Mouse (Mus musculus): ENCODE measurements at regions not wholly inside any gene's neighbourhood (a gene's known extent, or its start where the extent isn't known, plus 50 kb on each side); places are given as distances from the start of the nearest gene placed in this dataset.

DNA sequence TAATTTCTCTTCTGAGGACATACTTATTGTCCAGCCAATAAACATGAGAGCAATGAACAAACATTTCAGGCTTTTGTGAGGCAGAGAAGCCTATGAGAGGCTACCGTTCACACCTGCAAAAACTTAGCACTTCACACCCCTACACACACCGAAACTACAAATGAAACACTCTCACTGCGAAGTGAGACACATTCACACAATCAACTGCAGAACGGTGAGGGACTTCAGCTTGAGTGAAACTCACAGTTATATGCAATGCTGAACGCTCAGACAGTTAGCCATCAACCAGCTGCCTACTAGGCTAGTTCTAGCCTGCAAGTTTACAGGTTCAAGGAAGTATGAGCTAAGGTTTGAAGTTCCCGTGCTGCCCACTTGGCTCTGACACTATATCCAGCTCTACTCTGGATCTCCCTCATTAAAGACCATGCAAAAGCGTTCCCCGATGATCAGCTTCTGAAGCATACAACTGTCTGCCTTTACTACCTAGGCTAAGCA lies 75.4 kb upstream of the Rasgrp1 start:
- Histone ChIP-seq H3K9me3 (replicated peaks; ENCODE audit: low read length) (no peaks in the 10 kb centered on the region), H3K27me3 (ENCODE audit: insufficient read depth, low read length) (no peaks in the 10 kb centered on the region), H3K4me3 (replicated peaks; ENCODE audit: low read depth, low read length) (no peak overlapping the region), H3K36me3 (ENCODE audit: insufficient read depth, low read length) (no peaks in the 10 kb centered on the region), H3K4me1 (replicated peaks; ENCODE audit: insufficient read depth, low read length) (no peaks in the 10 kb centered on the region), H3K27ac (no peak overlapping the region), H3K9ac (ENCODE audit: low read depth, low read length) (no peak overlapping the region), H3K4me2 (ENCODE audit: low read length) (no peak overlapping the region)
- no peak for ATAC-seq (replicated peaks; ENCODE audit: low FRiP score, low read depth)
- no peak for TF ChIP-seq CTCF (IDR thresholded peaks at IDR 0.05; ENCODE audit: low read depth)
- DNase-seq (ENCODE audit: low spot score), result no peak
- 75% methylated on average over 8 of the region's 8 CpGs for WGBS

DNA sequence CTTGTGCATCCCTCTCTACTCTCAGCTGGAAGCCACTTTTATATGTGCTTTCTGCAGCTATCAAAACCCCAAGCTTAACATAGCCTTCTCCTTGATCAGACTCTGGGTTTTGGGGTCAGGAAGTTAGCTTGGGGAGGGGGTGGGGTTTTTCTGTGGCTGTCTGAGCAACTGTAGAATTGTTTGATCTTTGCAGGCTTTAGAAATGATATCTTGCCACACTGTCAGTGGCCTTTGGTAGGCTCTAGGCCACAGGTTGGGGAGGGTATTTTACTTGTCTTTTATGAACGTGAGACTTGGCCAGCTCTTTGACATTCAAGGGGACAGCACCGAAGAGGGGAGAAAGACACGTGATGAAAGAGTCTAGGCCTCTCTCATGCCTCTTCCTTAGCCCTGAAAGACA lies 75.9 kb upstream of the Rasgrp1 start:
- no peak for TF ChIP-seq CTCF (IDR thresholded peaks at IDR 0.05; ENCODE audit: low read depth)
- H3K27ac ChIP-seq, result no peak overlapping the region
- no peak overlapping the region for H3K4me2 ChIP-seq (ENCODE audit: low read length)
- no peaks in the 10 kb centered on the region for H3K9me3 ChIP-seq (replicated peaks; ENCODE audit: low read length)
- H3K27me3 ChIP-seq (ENCODE audit: insufficient read depth, low read length), result no peaks in the 10 kb centered on the region
- DNase-seq (ENCODE audit: low spot score) (no peak), ATAC-seq (replicated peaks; ENCODE audit: low FRiP score, low read depth) (no peak)
- H3K4me1 ChIP-seq (replicated peaks; ENCODE audit: insufficient read depth, low read length), result no peaks in the 10 kb centered on the region
- no peak overlapping the region for H3K9ac ChIP-seq (ENCODE audit: low read depth, low read length)
- WGBS, result 70% methylated on average over 3 of the region's 3 CpGs
- H3K4me3 ChIP-seq (replicated peaks; ENCODE audit: low read depth, low read length), result no peak overlapping the region
- H3K36me3 ChIP-seq (ENCODE audit: insufficient read depth, low read length), result no peaks in the 10 kb centered on the region

DNA sequence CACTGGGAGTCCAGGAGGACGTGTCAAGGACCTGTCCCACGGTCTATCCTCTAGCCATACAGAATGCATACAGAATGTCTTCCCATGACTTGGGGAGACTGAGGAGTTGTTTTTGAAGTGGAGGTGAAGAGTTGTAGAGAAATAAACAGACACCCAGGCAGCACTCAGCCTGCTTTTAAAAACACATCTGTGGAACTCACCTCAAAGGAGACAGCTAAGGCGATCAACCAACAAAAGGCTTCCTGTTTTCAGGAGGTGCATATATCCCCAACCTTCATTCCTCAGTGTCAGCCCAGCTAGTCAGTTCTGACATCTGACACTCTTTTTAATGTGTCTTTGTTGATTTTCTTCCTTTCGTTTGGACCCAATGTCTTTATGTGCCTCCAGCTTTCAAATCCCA lies 78.6 kb upstream of the Rasgrp1 start:
- Histone ChIP-seq H3K9ac (ENCODE audit: low read depth, low read length) (no peak overlapping the region), H3K4me3 (replicated peaks; ENCODE audit: low read depth, low read length) (no peak overlapping the region), H3K27ac (no peak overlapping the region), H3K27me3 (ENCODE audit: insufficient read depth, low read length) (no peaks in the 10 kb centered on the region), H3K4me1 (replicated peaks; ENCODE audit: insufficient read depth, low read length) (no peaks in the 10 kb centered on the region), H3K4me2 (ENCODE audit: low read length) (no peak overlapping the region), H3K36me3 (ENCODE audit: insufficient read depth, low read length) (no peaks in the 10 kb centered on the region), H3K9me3 (replicated peaks; ENCODE audit: low read length) (no peaks in the 10 kb centered on the region)
- no peak for ATAC-seq (replicated peaks; ENCODE audit: low FRiP score, low read depth)
- no peak for TF ChIP-seq CTCF (IDR thresholded peaks at IDR 0.05; ENCODE audit: low read depth)
- no peak for DNase-seq (ENCODE audit: low spot score)
- 53% methylated on average over 4 of the region's 4 CpGs for WGBS

DNA sequence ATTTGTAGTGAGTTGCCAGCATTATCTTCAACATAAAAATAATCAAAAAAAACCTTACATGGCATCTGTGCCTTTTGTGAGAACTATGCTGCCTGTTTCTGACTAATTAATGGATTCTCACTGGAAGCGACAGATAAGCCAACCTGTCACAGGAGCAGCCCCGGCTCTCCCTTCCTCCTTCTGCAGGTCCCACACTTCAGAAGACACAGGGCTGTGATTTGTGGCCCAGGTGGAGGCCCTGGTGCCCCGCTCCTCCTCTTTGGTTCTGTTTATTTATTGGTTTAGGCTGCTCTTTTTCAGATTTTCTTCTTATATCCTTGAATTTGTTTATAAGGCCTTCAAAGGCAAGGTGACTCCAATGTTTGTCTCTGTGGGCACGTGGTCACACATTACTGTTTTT lies 80.0 kb upstream of the Rasgrp1 start:
- Histone ChIP-seq H3K36me3 (ENCODE audit: insufficient read depth, low read length) (no peaks in the 10 kb centered on the region), H3K27ac (no peak overlapping the region), H3K4me3 (replicated peaks; ENCODE audit: low read depth, low read length) (no peak overlapping the region), H3K27me3 (ENCODE audit: insufficient read depth, low read length) (no peaks in the 10 kb centered on the region), H3K4me2 (ENCODE audit: low read length) (no peak overlapping the region), H3K4me1 (replicated peaks; ENCODE audit: insufficient read depth, low read length) (no peaks in the 10 kb centered on the region), H3K9ac (ENCODE audit: low read depth, low read length) (no peak overlapping the region), H3K9me3 (replicated peaks; ENCODE audit: low read length) (no peaks in the 10 kb centered on the region)
- 44% methylated on average over 4 of the region's 4 CpGs for WGBS
- no peak for TF ChIP-seq CTCF (IDR thresholded peaks at IDR 0.05; ENCODE audit: low read depth)
- ATAC-seq (replicated peaks; ENCODE audit: low FRiP score, low read depth) (no peak), DNase-seq (ENCODE audit: low spot score) (no peak)

DNA sequence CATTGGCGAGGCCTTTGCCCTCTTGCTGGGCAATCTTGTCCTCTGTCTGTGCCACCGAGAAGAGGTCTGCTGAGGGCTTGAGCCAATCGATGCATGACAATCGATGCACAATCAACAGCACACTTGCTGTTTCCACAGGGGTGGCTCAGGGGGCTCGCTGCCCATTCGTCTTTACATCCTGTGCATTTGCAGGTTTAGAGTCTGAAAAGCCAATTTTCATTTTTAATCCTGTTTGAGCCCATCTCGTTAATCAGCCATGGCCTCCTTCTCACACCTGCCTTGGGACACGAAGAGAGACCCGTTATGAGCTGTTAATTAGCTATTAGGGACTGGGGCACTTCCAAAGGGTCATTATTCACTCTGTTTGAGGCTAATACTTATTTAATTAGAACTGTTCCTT lies 86.4 kb upstream of the Rasgrp1 start:
- ATAC-seq (replicated peaks; ENCODE audit: low FRiP score, low read depth) (no peak), DNase-seq (ENCODE audit: low spot score) (no peak)
- no peaks in the 10 kb centered on the region for H3K27me3 ChIP-seq (ENCODE audit: insufficient read depth, low read length)
- H3K27ac ChIP-seq, result no peak overlapping the region
- no peak overlapping the region for H3K4me3 ChIP-seq (replicated peaks; ENCODE audit: low read depth, low read length)
- no peaks in the 10 kb centered on the region for H3K36me3 ChIP-seq (ENCODE audit: insufficient read depth, low read length)
- H3K4me2 ChIP-seq (ENCODE audit: low read length), result no peak overlapping the region
- no peak overlapping the region for H3K9ac ChIP-seq (ENCODE audit: low read depth, low read length)
- no peaks in the 10 kb centered on the region for H3K4me1 ChIP-seq (replicated peaks; ENCODE audit: insufficient read depth, low read length)
- H3K9me3 ChIP-seq (replicated peaks; ENCODE audit: low read length), result no peaks in the 10 kb centered on the region
- WGBS, result 63% methylated on average over 9 of the region's 9 CpGs
- no peak for TF ChIP-seq CTCF (IDR thresholded peaks at IDR 0.05; ENCODE audit: low read depth)

DNA sequence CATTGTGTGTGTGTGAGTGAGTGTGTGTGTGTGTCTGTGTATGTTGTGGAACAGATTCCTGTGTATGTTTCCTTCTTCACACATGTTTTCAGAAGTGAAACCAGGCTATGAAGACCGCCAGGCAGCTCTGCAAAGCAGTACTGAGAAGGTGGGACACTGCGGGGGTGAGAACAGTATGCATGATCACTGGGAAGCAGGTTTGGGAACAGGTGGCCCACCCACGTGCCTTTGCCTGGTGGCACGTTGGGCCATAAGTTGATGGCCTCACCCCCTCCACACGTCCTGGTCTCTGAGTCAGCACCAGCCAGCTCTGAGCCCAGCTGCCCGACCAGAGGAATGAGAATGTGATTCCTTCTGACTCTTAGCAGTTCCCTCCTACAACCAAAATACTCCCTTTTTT lies 89.2 kb upstream of the Rasgrp1 start:
- no peaks in the 10 kb centered on the region for H3K9me3 ChIP-seq (replicated peaks; ENCODE audit: low read length)
- WGBS, result 42% methylated on average over 6 of the region's 6 CpGs
- H3K27me3 ChIP-seq (ENCODE audit: insufficient read depth, low read length), result no peaks in the 10 kb centered on the region
- H3K4me1 ChIP-seq (replicated peaks; ENCODE audit: insufficient read depth, low read length), result no peaks in the 10 kb centered on the region
- H3K4me3 ChIP-seq (replicated peaks; ENCODE audit: low read depth, low read length), result no peak overlapping the region
- no peaks in the 10 kb centered on the region for H3K36me3 ChIP-seq (ENCODE audit: insufficient read depth, low read length)
- no peak overlapping the region for H3K9ac ChIP-seq (ENCODE audit: low read depth, low read length)
- no peak overlapping the region for H3K27ac ChIP-seq
- TF ChIP-seq CTCF (IDR thresholded peaks at IDR 0.05; ENCODE audit: low read depth), result no peak
- ATAC-seq (replicated peaks; ENCODE audit: low FRiP score, low read depth) (no peak), DNase-seq (ENCODE audit: low spot score) (no peak)
- no peak overlapping the region for H3K4me2 ChIP-seq (ENCODE audit: low read length)

DNA sequence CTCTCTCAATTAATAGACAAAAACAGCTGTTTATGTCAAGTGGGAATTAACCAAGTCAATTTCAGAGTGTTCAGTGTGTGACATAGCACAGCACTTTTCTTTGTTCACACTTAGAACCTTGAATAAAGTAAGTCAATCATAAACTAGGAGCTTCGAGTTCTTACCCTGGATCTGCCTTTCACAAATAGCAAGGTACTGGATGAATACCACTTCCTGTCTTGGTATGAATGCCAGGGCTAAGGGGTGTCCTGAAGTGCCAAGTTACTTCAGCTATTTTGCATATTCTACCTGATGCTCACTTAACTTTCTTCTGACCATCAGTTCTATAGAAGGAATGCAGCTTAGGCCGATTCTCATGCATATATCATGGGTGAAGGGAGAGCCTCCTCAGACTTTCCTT lies 90.1 kb upstream of the Rasgrp1 start:
- TF ChIP-seq CTCF (IDR thresholded peaks at IDR 0.05; ENCODE audit: low read depth), result no peak

More for the DNA sequence above, 90.1 kb upstream of the Rasgrp1 start:
- Histone ChIP-seq H3K9me3 (replicated peaks; ENCODE audit: low read length) (no peaks in the 10 kb centered on the region), H3K27ac (no peak overlapping the region), H3K4me3 (replicated peaks; ENCODE audit: low read depth, low read length) (no peak overlapping the region), H3K4me1 (replicated peaks; ENCODE audit: insufficient read depth, low read length) (no peaks in the 10 kb centered on the region), H3K27me3 (ENCODE audit: insufficient read depth, low read length) (no peaks in the 10 kb centered on the region), H3K36me3 (ENCODE audit: insufficient read depth, low read length) (no peaks in the 10 kb centered on the region), H3K4me2 (ENCODE audit: low read length) (no peak overlapping the region), H3K9ac (ENCODE audit: low read depth, low read length) (no peak overlapping the region)
- DNase-seq (ENCODE audit: low spot score) (no peak), ATAC-seq (replicated peaks; ENCODE audit: low FRiP score, low read depth) (no peak)
- 52% methylated on average over 2 of the region's 2 CpGs for WGBS

Measured in kidney, postnatal 0 days (tissue).